Mouse (Mus musculus) small intestine, adult 2 months (tissue): ENCODE measurements around the gene Eddm3b.

Source experiments
- CTCF ChIP-seq: fragments of 200-500 bp; IDR thresholded peaks from 2 replicates; pipeline ENCODE4 v1.5.1; 2012; ENCODE audit warnings: low read depth, mild to moderate bottlenecking, control low read depth, inconsistent platforms, low read length, moderate library complexity, mixed read lengths; ENCODE audit not compliant: insufficient replicate concordance, insufficient read length; ENCODE audit errors: extremely low read depth
- POLR2A ChIP-seq: fragments of 200-500 bp; IDR thresholded peaks from 2 replicates; pipeline ENCODE4 v1.6.1; 2012; ENCODE audit warnings: low read depth, mild to moderate bottlenecking, control low read depth, inconsistent platforms, low read length, moderate library complexity

GRCm38 (mm10) chr14:51092073-51092620, 22.1 kb upstream of the Eddm3b start:
- TF ChIP-seq CTCF: no peak
- no peak for TF ChIP-seq POLR2A
